Mouse (Mus musculus): Measurements from ENCODE around the gene Kdsr. TPM values are rescaled to one million over a fixed set of nuclear protein-coding genes. Genes with fewer than 3 reads are reported as not detected.

Gene Kdsr
- polyA plus RNA-seq, 1 experiment from 2014 or later = 9.0 TPM

DNA sequence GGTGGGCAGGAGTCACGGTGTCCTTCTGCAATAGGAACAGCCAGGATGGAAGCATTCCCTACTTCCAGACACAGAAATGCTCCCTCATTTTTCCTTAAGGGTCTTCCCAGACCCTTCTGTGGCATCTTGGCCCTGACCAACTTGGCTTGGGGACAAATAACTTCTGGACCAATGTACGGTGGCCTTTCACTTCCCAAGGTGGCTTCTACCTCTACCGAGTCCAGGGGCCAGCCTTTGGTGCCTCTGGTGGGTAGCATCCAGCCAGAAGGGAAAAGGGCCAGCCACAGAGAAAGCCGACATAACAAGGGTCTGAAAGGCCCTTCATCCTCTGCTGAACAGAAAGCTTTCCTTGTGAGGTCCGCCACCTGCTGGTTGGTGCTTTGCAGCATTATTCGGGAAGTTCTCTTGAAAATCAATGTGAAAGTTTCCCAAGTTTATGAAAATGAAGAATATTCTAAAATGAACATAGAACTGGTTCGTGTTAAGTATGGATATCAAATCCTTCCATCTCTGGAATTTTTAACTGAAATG lies 42.4 kb downstream of the Kdsr start:
- no peak for ATAC-seq (replicated peaks; ENCODE audit: low FRiP score)
- Histone ChIP-seq H3K36me3 (ENCODE audit: control insufficient read depth, insufficient read depth, low read length) (no peaks in the 10 kb centered on the region), H3K4me1 (replicated peaks; ENCODE audit: control insufficient read depth, insufficient read depth, low read length) (peaks cover 5% of the 10 kb centered on the region; the same call in 1 of the 2 replicates), H3K4me2 (ENCODE audit: low read depth, low read length, severe bottlenecking) (no peak overlapping the region), H3K27ac (ENCODE audit: low read depth, low read length) (no peak overlapping the region), H3K4me3 (ENCODE audit: low read depth, low read length) (no peak overlapping the region), H3K9me3 (ENCODE audit: control insufficient read depth, low read length) (no peaks in the 10 kb centered on the region), H3K27me3 (ENCODE audit: control insufficient read depth, insufficient read depth, low read length) (no peaks in the 10 kb centered on the region), H3K9ac (ENCODE audit: low read length) (no peak overlapping the region)
- peak; percentile 76 for DNase-seq (ENCODE audit: low spot score)
- 29% methylated on average over 7 of the region's 7 CpGs for WGBS

DNA sequence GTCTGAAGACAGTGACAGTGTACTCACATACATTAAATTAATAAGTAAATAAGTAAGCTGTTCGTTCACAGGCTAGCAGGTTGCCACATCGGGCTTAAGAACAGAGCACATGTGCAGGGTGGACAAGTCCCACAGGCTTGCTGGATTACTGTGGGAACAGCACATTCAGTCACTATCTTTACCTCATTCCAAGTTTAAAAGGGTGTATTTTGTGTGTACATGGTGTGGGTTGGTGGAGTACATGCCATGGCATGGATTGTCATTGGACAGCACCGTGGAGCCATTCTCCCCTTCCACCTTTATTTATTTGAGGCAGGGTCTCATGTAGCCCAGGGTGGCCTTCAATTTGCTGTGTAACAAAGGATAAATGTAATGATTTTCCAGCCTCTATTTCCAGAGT lies 43.4 kb downstream of the Kdsr start:
- no peaks in the 10 kb centered on the region for H3K27me3 ChIP-seq (ENCODE audit: control insufficient read depth, insufficient read depth, low read length)
- no peak for DNase-seq (ENCODE audit: low spot score)
- H3K4me2 ChIP-seq (ENCODE audit: low read depth, low read length, severe bottlenecking) = no peak overlapping the region
- no peak for ATAC-seq (replicated peaks; ENCODE audit: low FRiP score)
- H3K36me3 ChIP-seq (ENCODE audit: control insufficient read depth, insufficient read depth, low read length) = no peaks in the 10 kb centered on the region
- WGBS = 93% methylated on average over 3 of the region's 3 CpGs
- peaks cover 9% of the 10 kb centered on the region; the same call in 1 of the 2 replicates for H3K4me1 ChIP-seq (replicated peaks; ENCODE audit: control insufficient read depth, insufficient read depth, low read length)
- H3K27ac ChIP-seq (ENCODE audit: low read depth, low read length) = no peak overlapping the region
- H3K9ac ChIP-seq (ENCODE audit: low read length) = no peak overlapping the region
- H3K4me3 ChIP-seq (ENCODE audit: low read depth, low read length) = no peak overlapping the region
- H3K9me3 ChIP-seq (ENCODE audit: control insufficient read depth, low read length) = no peaks in the 10 kb centered on the region

DNA sequence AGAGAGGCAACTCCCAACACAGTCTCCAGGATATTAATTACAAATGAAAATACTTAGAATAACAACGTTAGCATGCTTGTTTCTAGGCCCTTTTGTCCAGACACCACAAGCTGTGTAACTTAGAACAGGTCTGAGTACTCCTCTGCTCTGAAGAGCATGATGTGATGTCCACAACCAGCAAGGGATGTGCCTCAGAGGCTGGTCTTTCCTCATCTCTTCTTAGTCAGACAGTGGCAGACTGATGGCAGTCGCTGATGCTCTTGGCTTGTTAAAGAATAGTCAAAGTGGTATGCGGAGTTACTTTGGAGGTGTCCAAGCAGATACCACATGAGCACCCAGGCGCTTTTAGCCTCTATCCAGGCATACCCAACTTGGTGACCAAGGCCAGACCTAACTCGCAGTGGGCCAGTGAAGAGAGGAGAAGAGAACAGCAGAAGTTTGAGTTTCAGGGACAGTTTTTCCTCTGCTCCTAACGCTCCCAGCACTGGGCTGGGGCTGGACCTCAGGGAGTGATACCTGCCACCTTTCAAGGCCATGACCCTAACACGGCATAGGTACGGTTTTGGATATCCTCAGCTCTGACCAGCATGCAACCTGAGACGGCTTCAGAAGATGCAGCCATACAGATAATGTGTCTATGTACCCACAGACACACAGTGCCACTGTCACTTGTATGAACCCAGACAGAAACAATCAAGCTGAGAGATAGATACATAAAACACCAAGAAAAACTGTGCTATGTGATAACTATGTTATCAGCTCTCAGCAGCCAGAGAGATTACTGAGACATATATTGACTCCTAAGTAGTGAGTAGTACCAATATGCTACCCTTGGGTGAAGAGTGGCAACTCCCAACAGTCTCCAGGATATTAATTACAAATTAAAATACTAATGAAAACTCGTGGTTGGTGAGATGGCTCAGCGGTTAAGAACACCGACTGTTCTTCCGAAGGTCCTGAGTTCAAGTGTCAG lies 44.1 kb downstream of the Kdsr start:
- ATAC-seq (replicated peaks; ENCODE audit: low FRiP score) (no peak), DNase-seq (ENCODE audit: low spot score) (no peak)
- no peaks in the 10 kb centered on the region for H3K27me3 ChIP-seq (ENCODE audit: control insufficient read depth, insufficient read depth, low read length)
- no peak overlapping the region for H3K27ac ChIP-seq (ENCODE audit: low read depth, low read length)
- H3K4me1 ChIP-seq (replicated peaks; ENCODE audit: control insufficient read depth, insufficient read depth, low read length) = peaks cover 9% of the 10 kb centered on the region; the same call in 1 of the 2 replicates
- H3K36me3 ChIP-seq (ENCODE audit: control insufficient read depth, insufficient read depth, low read length) = no peaks in the 10 kb centered on the region
- H3K9ac ChIP-seq (ENCODE audit: low read length) = no peak overlapping the region
- H3K4me3 ChIP-seq (ENCODE audit: low read depth, low read length) = no peak overlapping the region
- H3K9me3 ChIP-seq (ENCODE audit: control insufficient read depth, low read length) = no peaks in the 10 kb centered on the region
- no peak overlapping the region for H3K4me2 ChIP-seq (ENCODE audit: low read depth, low read length, severe bottlenecking)
- 87% methylated on average over 13 of the region's 13 CpGs for WGBS

DNA sequence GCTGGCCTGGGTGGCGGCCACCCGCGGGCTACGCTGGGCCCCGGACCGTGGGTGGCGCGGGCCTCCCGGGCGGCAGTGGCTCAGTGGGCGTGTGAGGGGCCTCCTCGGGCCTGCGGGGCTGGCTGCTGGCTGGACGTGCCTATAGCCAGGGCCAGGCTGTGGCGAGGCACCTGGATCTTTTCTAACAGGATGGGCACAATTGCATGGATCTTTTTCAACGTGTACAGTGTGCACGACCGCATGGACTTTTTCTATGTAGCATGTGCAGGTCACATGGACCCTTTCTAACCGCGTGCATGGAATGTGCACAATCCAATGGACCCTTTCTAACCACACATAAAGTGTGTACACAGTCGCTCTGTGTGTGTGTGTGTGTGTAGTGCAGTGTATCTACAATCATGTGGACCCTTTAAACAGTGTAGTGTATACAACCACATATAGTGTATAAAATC lies 45.0 kb downstream of the Kdsr start:
- 6% methylated on average over 19 of the region's 21 CpGs for WGBS
- Histone ChIP-seq H3K9me3 (ENCODE audit: control insufficient read depth, low read length) (no peaks in the 10 kb centered on the region), H3K9ac (ENCODE audit: low read length) (peak overlapping the region; percentile 91), H3K36me3 (ENCODE audit: control insufficient read depth, insufficient read depth, low read length) (no peaks in the 10 kb centered on the region), H3K4me3 (ENCODE audit: low read depth, low read length) (peak overlapping the region; percentile 65), H3K4me2 (ENCODE audit: low read depth, low read length, severe bottlenecking) (peak overlapping the region; percentile 85), H3K27ac (ENCODE audit: low read depth, low read length) (peak overlapping the region; percentile 62), H3K27me3 (ENCODE audit: control insufficient read depth, insufficient read depth, low read length) (no peaks in the 10 kb centered on the region), H3K4me1 (replicated peaks; ENCODE audit: control insufficient read depth, insufficient read depth, low read length) (peaks cover 9% of the 10 kb centered on the region; the same call in 1 of the 2 replicates)
- DNase-seq (ENCODE audit: low spot score) (peak; percentile 82), ATAC-seq (replicated peaks; ENCODE audit: low FRiP score) (peak; percentile 75)

DNA sequence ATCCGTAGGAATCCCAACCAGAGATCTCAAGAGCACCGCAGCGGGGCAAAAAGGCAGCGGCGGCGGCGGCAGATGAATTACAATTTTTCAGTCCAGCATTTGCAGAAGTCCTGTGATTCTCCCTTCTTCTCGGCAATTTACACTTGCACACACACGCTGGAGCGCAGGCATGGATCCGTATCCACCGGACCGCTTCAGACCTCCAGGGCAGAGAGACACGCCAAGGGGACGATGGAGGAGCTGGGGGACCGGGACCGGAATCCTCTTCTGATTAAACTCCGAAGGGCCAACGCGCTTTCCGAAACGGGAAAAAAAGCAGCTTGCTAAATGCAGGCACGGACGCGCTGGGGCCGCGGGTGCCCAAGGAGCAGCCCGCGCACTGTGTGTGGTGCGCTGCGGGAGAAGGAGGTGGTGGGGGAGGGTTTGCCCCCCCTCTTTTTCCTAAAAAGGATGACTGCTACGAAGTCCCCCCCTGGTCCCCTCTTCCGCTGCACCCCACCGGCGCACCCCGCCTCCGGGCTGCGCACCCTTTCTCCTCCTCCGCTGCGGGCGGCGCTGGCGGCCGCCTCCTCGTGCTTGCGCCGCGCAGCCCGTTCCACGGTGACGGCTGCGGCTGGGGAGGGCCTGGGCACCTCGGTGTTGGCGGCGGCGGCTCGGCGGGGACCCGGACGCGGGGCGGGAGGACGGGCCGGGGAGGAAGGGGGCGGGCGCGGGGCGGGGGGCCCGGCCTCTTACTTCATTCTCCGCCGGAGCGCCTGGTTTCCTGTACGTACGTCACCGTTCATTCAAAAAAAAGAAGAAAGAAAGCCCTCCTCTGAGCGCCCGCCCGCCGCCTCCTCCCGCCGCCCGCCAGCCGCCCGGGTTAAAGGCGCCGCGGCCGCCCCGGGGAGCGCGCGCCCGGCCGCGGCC lies 45.7 kb downstream of the Kdsr start, which contains the start of gene Bcl2:
TSS of gene Bcl2 (minus strand) at position 654 of the 909 bp plus-strand sequence.
- under 1% methylated on average over 81 of the region's 95 CpGs for WGBS
- Histone ChIP-seq H3K36me3 (ENCODE audit: control insufficient read depth, insufficient read depth, low read length) (no peaks in the 10 kb centered on the region), H3K27ac (ENCODE audit: low read depth, low read length) (peak within 1 kb of the TSS; percentile 62), H3K9me3 (ENCODE audit: control insufficient read depth, low read length) (no peaks in the 10 kb centered on the region), H3K4me1 (replicated peaks; ENCODE audit: control insufficient read depth, insufficient read depth, low read length) (peaks cover 9% of the 10 kb centered on the region; the same call in 1 of the 2 replicates), H3K4me3 (ENCODE audit: low read depth, low read length) (peak within 1 kb of the TSS; percentile 65), H3K27me3 (ENCODE audit: control insufficient read depth, insufficient read depth, low read length) (no peaks in the 10 kb centered on the region), H3K4me2 (ENCODE audit: low read depth, low read length, severe bottlenecking) (peak within 1 kb of the TSS; percentile 85), H3K9ac (ENCODE audit: low read length) (peak within 1 kb of the TSS; percentile 91)
- peak; percentile 89 for DNase-seq (ENCODE audit: low spot score)
- ATAC-seq (replicated peaks; ENCODE audit: low FRiP score) = peak; percentile 86

DNA sequence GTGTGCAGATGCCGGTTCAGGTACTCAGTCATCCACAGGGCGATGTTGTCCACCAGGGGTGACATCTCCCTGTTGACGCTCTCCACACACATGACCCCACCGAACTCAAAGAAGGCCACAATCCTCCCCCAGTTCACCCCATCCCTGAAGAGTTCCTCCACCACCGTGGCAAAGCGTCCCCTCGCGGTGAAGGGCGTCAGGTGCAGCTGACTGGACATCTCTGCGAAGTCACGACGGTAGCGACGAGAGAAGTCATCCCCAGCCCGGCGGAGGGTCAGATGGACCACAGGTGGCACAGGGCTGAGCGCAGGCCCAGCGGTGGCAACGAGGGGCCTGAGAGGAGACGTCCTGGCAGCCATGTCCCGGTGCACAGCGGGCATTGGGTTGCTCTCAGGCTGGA lies 47.2 kb downstream of the Kdsr start:
- Histone ChIP-seq H3K36me3 (ENCODE audit: control insufficient read depth, insufficient read depth, low read length) (no peaks in the 10 kb centered on the region), H3K9me3 (ENCODE audit: control insufficient read depth, low read length) (no peaks in the 10 kb centered on the region), H3K9ac (ENCODE audit: low read length) (peak overlapping the region; percentile 47; the same call in 1 of the 2 replicates), H3K27me3 (ENCODE audit: control insufficient read depth, insufficient read depth, low read length) (no peaks in the 10 kb centered on the region), H3K4me3 (ENCODE audit: low read depth, low read length) (peak overlapping the region; percentile 65), H3K27ac (ENCODE audit: low read depth, low read length) (no peak overlapping the region), H3K4me1 (replicated peaks; ENCODE audit: control insufficient read depth, insufficient read depth, low read length) (peaks cover 12% of the 10 kb centered on the region; the same call in 1 of the 2 replicates), H3K4me2 (ENCODE audit: low read depth, low read length, severe bottlenecking) (peak overlapping the region; percentile 85)
- DNase-seq (ENCODE audit: low spot score) (peak; percentile 73), ATAC-seq (replicated peaks; ENCODE audit: low FRiP score) (0 out of 2 replicates have a peak, but pooled peaks have one; percentile 6)
- WGBS = 10% methylated on average over 22 of the region's 22 CpGs

DNA sequence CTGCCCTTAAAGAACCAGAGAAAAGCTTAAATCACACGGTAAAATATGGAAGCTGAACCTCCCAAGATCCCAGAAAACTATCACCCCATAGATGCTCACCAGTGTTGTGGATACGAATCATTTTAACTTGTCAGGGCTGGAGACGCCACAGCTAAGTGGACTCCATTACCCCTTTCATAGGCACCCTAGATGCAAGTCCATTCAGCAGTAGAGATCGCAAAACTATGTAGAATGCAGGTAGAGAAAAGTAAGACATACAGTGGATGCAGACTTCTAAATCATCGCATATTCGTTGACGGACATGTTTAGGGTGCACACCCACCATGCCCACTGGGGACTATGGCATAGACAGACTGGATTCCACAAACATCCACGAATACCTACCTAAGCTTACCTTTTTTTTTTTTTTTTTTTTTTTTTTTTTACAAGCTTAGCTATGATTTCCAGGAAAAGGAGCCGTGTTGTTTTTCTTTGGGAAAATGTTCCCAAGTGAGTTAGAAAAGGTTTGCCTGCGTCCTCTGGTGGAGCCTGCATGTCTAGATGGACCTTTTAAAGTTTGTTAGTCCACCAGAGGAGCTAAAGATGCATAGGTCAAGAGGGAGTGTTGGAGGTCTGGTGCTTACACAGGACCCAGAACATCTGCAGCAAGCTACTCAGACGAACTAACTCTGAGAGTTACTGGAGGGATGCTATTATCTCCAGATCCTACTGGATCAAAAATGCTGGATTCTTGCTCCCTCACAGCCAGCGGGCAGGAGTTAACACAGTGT lies 48.0 kb downstream of the Kdsr start:
- Histone ChIP-seq H3K36me3 (ENCODE audit: control insufficient read depth, insufficient read depth, low read length) (no peaks in the 10 kb centered on the region), H3K27me3 (ENCODE audit: control insufficient read depth, insufficient read depth, low read length) (no peaks in the 10 kb centered on the region), H3K9ac (ENCODE audit: low read length) (no peak overlapping the region), H3K27ac (ENCODE audit: low read depth, low read length) (no peak overlapping the region), H3K4me1 (replicated peaks; ENCODE audit: control insufficient read depth, insufficient read depth, low read length) (peaks cover 12% of the 10 kb centered on the region; the same call in 1 of the 2 replicates), H3K9me3 (ENCODE audit: control insufficient read depth, low read length) (no peaks in the 10 kb centered on the region), H3K4me2 (ENCODE audit: low read depth, low read length, severe bottlenecking) (peak overlapping the region; percentile 85), H3K4me3 (ENCODE audit: low read depth, low read length) (no peak overlapping the region)
- DNase-seq (ENCODE audit: low spot score) (no peak), ATAC-seq (replicated peaks; ENCODE audit: low FRiP score) (no peak)
- WGBS = 76% methylated on average over 12 of the region's 12 CpGs

Measured in forebrain, embryonic 11.5 days (tissue).